Mouse (Mus musculus) kidney, postnatal 0 days (tissue): Measurements from ENCODE around the gene Spi1. TPM values are rescaled to one million over a fixed set of nuclear protein-coding genes. Genes with fewer than 3 reads are reported as not detected.

ENCODE experiments used
- ATAC-seq: fragments of 200-750 bp; cut with Nextera tagmentation; replicated peaks from 2 replicates; pipeline ENCODE4 v1.8.0; 2017; ENCODE audit warnings: low read depth, moderate number of reproducible peaks, moderate TSS enrichment, moderate library complexity; ENCODE audit not compliant: low FRiP score
- DNase-seq: peaks from one replicate; pipeline ENCODE4 v3.0.0-alpha.2; 2016; ENCODE audit warnings: low spot score
- H3K27ac ChIP-seq: fragments of 300-500 bp; sonication (generic); 2 replicates; pipeline ENCODE4 v1.5.1; 2014; ENCODE audit warnings: mild to moderate bottlenecking
- H3K27me3 ChIP-seq: fragments of 300-500 bp; sonication (generic); 2 replicates; pipeline ENCODE4 v1.6.1; 2014; ENCODE audit warnings: low read length, mixed read lengths; ENCODE audit not compliant: insufficient read depth
- H3K36me3 ChIP-seq: fragments of 300-500 bp; sonication (generic); 2 replicates; pipeline ENCODE4 v1.6.1; 2014; ENCODE audit warnings: low read length, mixed read lengths; ENCODE audit not compliant: insufficient read depth
- H3K4me1 ChIP-seq: fragments of 300-500 bp; sonication (generic); replicated peaks from 2 replicates; pipeline ENCODE4 v1.6.1; 2014; ENCODE audit warnings: antibody characterized with exemption, low read length, mixed read lengths; ENCODE audit not compliant: insufficient read depth
- H3K4me2 ChIP-seq: fragments of 300-500 bp; sonication (generic); 2 replicates; pipeline ENCODE4 v1.6.1; 2014; ENCODE audit warnings: mild to moderate bottlenecking, low read length, moderate library complexity, mixed read lengths
- H3K4me3 ChIP-seq: fragments of 300-500 bp; sonication (generic); replicated peaks from 2 replicates; pipeline ENCODE4 v1.5.1; 2014; ENCODE audit warnings: low read depth, low read length
- H3K9ac ChIP-seq: fragments of 300-500 bp; sonication (generic); 2 replicates; pipeline ENCODE4 v1.6.1; 2014; ENCODE audit warnings: low read depth, low read length
- H3K9me3 ChIP-seq: fragments of 300-500 bp; sonication (generic); replicated peaks from 2 replicates; pipeline ENCODE4 v1.6.1; 2016; ENCODE audit warnings: low read length, inconsistent platforms, mixed read lengths
- CTCF ChIP-seq: IDR thresholded peaks from 2 replicates; pipeline ENCODE4 v1.5.1; 2016; ENCODE audit warnings: antibody characterized with exemption, low read depth, mild to moderate bottlenecking, moderate library complexity
- WGBS: fragments of 180-500 bp; shearing (Covaris S2); extraction: QIAGEN DNeasy Blood & Tissue Kit; methylation state at CpG from one replicate; pipeline ENCODE4 v1.1.7; 2014; 5-methylcytosine and 5-hydroxymethylcytosine counted together
- polyA plus RNA-seq: library from polyadenylated mRNA; unstranded; fragments of >200 nt; fragmentation: Nextera tagmentation; extraction: Ambion mirVana; gene quantifications from 2 replicates; pipeline ENCODE4 v1.2.1, GENCODE M21; 2015

Spi1 gene
- polyA plus RNA-seq, 1 experiment from 2014 or later = 6.0 TPM

GRCm38 (mm10) chr2:91157002-91157752, 75.0 kb downstream of the Spi1 start:
- Histone ChIP-seq H3K4me3 (no peak overlapping the region), H3K4me1 (no peaks in the 10 kb centered on the region), H3K4me2 (no peak overlapping the region), H3K9ac (no peak overlapping the region), H3K36me3 (peaks cover 8% of the 10 kb centered on the region), H3K9me3 (no peaks in the 10 kb centered on the region), H3K27me3 (no peaks in the 10 kb centered on the region), H3K27ac (no peak overlapping the region)
- DNase-seq (no peak), ATAC-seq (no peak)
- TF ChIP-seq CTCF = no peak
- 23% methylated on average over 6 of the region's 6 CpGs for WGBS

GRCm38 (mm10) chr2:91160591-91160990, 78.4 kb downstream of the Spi1 start:
- ATAC-seq = no peak
- no peak overlapping the region for H3K27ac ChIP-seq
- peaks cover 11% of the 10 kb centered on the region; the same call in 1 of the 2 replicates for H3K36me3 ChIP-seq
- no peak overlapping the region for H3K4me2 ChIP-seq
- H3K27me3 ChIP-seq = no peaks in the 10 kb centered on the region
- no peak for TF ChIP-seq CTCF
- DNase-seq = no peak
- no peaks in the 10 kb centered on the region for H3K9me3 ChIP-seq
- no peak overlapping the region for H3K4me3 ChIP-seq
- H3K9ac ChIP-seq = no peak overlapping the region
- WGBS = 85% methylated on average over 6 of the region's 6 CpGs
- H3K4me1 ChIP-seq = no peaks in the 10 kb centered on the region

- Histone ChIP-seq H3K27ac (no peak overlapping the region), H3K4me1 (no peaks in the 10 kb centered on the region), H3K4me3 (no peak overlapping the region), H3K9me3 (no peaks in the 10 kb centered on the region), H3K27me3 (no peaks in the 10 kb centered on the region), H3K9ac (no peak overlapping the region), H3K4me2 (no peak overlapping the region), H3K36me3 (0 out of 2 replicates have a peak, but pooled peaks cover 23% of the 10 kb centered on the region)
- ATAC-seq (no peak), DNase-seq (no peak)
- TF ChIP-seq CTCF = no peak
- 73% methylated on average over 4 of the region's 4 CpGs for WGBS
Observed at GRCm38 (mm10) chr2:91162952-91163351, 80.8 kb downstream of the Spi1 start.

GRCm38 (mm10) chr2:91163532-91163931, 81.3 kb downstream of the Spi1 start:
- no peaks in the 10 kb centered on the region for H3K9me3 ChIP-seq
- 0 out of 2 replicates have a peak, but pooled peaks cover 23% of the 10 kb centered on the region for H3K36me3 ChIP-seq
- ATAC-seq (no peak), DNase-seq (no peak)
- H3K4me1 ChIP-seq = no peaks in the 10 kb centered on the region
- TF ChIP-seq CTCF = no peak
- no peak overlapping the region for H3K9ac ChIP-seq
- no peaks in the 10 kb centered on the region for H3K27me3 ChIP-seq
- 79% methylated on average over 5 of the region's 5 CpGs for WGBS
- H3K4me2 ChIP-seq = no peak overlapping the region
- H3K27ac ChIP-seq = no peak overlapping the region
- no peak overlapping the region for H3K4me3 ChIP-seq

GRCm38 (mm10) chr2:91164991-91165390, 82.8 kb downstream of the Spi1 start:
- Histone ChIP-seq H3K36me3 (peaks cover 25% of the 10 kb centered on the region; the same call in 1 of the 2 replicates), H3K27ac (no peak overlapping the region), H3K9me3 (no peaks in the 10 kb centered on the region), H3K4me2 (no peak overlapping the region), H3K4me3 (no peak overlapping the region), H3K9ac (no peak overlapping the region), H3K4me1 (no peaks in the 10 kb centered on the region), H3K27me3 (no peaks in the 10 kb centered on the region)
- TF ChIP-seq CTCF = no peak
- ATAC-seq (no peak), DNase-seq (no peak)
- 88% methylated on average over 6 of the region's 6 CpGs for WGBS

Other genes starting within 250 kb of the Spi1 start
- gene Mtch2, start 235.2 kb upstream of the Spi1 start, polyA plus RNA-seq = 188 and 209 TPM in 2 replicates
- gene C1qtnf4, start 196.5 kb upstream of the Spi1 start, polyA plus RNA-seq = 23.0 and 28.0 TPM in 2 replicates
- gene Kbtbd4, start 177.7 kb upstream of the Spi1 start, polyA plus RNA-seq = 32.7 and 33.8 TPM in 2 replicates
- gene Ndufs3, start 177.6 kb upstream of the Spi1 start, polyA plus RNA-seq = 322 and 331 TPM in 2 replicates
- 59.3 and 65.5 TPM in 2 replicates for gene Celf1, start 142.0 kb upstream of the Spi1 start, polyA plus RNA-seq
- gene Rapsn, start 46.8 kb upstream of the Spi1 start, polyA plus RNA-seq = 5.7 and 6.1 TPM in 2 replicates
- gene Psmc3, start 28.4 kb upstream of the Spi1 start, polyA plus RNA-seq = 287 and 307 TPM in 2 replicates
- gene Slc39a13, start 12.0 kb upstream of the Spi1 start, polyA plus RNA-seq = 39.9 and 41.8 TPM in 2 replicates
- 0.08 and 0.13 TPM in 2 replicates for gene Mybpc3, start 35.8 kb downstream of the Spi1 start, polyA plus RNA-seq
- 4.2 TPM in 2 replicates for gene Madd, start 101.4 kb downstream of the Spi1 start, polyA plus RNA-seq
- 4.1 and 4.4 TPM in 2 replicates for gene Nr1h3, start 120.4 kb downstream of the Spi1 start, polyA plus RNA-seq
- 22.4 and 22.5 TPM in 2 replicates for gene Acp2, start 120.5 kb downstream of the Spi1 start, polyA plus RNA-seq
- gene Ddb2, start 154.6 kb downstream of the Spi1 start, polyA plus RNA-seq = 13.6 and 15.5 TPM in 2 replicates
- 32.7 and 36.8 TPM in 2 replicates for gene Pacsin3, start 173.6 kb downstream of the Spi1 start, polyA plus RNA-seq
- 66.6 and 73.9 TPM in 2 replicates for gene Arfgap2, start 182.6 kb downstream of the Spi1 start, polyA plus RNA-seq